Mouse (Mus musculus) adipocyte (in vitro differentiated cells): ENCODE results near the gene Pdpk1.
"Not testable (repeated sequence)": the region's sequence is repeated elsewhere in the genome, so short reads cannot be mapped to it uniquely, and the experiment has no call there.

Source experiments
- DNase-seq: peaks from one replicate; pipeline ENCODE4 v3.0.0-alpha.2; 2016; ENCODE audit warnings: low spot score

Pdpk1 gene

DNA sequence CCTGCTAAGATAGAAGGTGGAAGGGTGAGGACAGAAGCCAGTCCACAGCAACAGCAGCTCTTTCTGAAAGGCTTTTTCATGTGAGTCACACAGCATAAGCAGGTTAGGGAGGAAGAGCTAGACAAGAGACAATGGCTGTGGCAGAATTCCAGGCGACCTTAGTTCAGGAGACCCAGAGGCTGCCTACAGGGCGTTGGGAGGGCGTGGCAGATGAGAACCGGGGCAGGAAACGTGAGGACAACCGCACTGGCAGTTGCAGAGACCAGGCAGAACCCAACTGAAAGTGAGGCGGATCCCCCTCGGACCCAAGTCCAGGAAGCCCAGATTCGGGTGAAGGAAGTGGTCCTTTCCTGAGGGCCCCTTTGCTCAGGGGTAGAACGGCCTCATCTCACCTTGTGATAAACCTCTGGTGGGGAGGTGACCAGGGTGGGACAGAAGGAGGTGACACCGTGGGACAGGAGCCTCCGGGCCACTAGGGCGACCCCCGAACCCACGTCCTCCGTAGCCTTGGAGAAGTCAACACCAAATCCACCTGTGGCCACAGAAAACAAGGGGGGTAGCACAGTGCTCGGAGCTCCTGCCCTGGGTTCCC is 12.0 kb upstream of the Pdpk1 start:
- peak; percentile 55 for DNase-seq

DNA sequence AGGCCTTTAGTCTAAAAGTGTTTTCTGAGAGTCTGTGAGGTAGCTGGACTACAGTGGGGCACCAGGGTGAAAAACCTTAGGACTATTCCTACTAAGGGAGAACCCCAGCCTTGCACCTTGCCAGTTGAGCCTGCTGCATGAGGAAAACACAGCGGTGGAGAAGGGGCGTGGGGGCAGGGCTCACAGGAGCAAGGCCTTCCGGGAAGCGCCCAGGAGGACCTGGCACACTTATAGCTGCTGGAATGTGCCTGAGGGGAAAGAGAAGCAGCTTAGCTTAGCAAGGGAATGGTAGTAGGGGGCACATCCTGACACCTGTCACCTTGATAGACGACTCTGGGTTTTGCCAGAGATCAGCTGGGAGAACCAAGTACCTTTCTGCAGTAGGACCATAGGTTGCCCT is 10.7 kb upstream of the Pdpk1 start:
- DNase-seq: no peak

- DNase-seq: no peak
Measured at GRCm38 (mm10) chr17:24157526-24157925, 6.8 kb upstream of the Pdpk1 start.

DNA sequence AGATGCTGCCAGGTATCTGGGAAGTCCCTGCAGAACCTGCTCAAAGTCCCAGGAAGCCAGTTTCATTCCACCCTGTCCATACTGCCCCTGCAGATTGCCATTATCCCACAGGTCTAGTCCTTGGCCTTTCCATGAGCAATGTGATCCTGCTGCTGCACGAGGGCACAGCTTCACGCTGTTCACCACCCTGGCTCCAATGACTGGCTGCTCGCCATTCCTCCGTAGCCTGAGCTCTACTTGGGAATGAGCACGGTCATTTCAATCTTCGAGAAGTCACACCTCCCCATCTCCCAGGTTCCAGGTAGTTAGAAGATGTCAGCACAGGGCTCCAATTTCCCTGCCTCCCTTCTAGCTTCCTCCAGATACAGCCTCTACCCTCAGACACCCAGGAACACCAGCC is 6.4 kb upstream of the Pdpk1 start:
- DNase-seq: no peak

DNA sequence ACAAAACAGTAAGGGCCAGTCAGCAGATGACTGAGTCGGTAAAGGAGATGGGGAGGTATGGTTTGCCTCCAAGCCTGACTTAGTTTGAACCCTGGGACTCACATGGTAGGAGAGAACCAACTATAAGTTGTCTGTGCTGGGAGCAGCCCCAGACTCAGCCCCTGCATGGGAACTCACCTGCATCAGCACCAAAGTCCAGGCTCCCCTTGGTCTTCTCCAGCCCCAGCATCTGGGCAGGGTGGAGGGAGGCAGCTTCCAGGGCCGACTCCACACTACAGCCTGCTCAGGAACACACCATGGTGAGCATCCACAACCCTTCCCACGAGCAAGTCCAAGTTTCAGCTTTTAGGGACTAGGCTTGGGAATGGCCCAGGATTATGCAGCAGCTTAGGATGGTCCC is 5.7 kb upstream of the Pdpk1 start:
- no peak for DNase-seq

- no peak for DNase-seq
Measured at GRCm38 (mm10) chr17:24155742-24156141, 5.0 kb upstream of the Pdpk1 start.

DNA sequence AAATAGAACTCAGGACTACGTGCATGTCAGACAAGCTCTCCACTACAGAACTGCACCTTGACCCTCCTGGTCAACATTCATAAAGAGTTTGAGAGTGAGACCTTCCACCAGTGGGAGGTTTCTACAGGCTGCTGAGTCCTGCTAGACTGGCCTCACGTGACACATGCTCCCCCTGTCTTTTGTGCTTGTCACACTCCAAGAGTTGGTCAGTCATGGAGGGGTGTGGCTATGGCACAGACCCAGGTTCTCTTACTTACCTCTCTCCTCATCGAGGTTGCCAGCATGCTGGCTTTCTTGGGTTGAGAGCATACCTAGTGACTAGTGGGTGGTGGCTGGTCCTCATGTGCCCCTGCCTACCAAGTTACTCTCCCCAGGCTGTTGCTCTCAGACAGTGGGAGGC is 3.7 kb upstream of the Pdpk1 start:
- no peak for DNase-seq

DNA sequence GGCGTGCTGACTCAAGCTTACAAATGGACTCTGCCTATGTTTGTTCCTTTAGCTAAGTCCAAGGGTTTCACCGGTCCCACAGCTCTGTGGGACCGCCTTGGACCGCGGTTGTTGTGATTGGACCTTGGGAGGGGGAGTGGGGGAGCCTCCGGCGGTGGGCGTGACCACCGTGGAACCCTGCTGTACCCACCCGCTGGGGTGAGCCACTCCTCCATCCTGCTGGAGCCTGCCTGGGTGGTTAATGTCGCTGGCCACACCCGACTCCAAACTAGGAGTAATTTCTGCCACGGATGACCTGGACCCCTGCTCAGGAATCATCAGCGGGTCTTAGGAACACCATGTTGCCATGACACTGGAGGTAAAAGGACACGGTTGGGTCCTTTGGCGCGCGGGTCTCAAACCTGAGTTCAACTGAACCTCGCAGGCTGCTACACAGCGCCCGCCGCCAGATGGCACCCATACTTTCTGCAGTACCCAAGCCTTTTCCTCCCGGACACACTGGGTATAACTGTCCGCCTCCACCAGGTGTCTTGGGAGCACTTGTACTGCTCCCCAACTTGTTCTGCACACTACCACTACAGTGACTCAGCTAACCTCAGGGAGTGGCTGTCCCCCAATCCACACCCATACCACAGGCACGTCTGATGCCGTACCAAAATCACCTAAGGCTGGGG is 1.3 kb upstream of the Pdpk1 start:
- DNase-seq: peak; percentile 84

- DNase-seq: no peak
Measured at GRCm38 (mm10) chr17:24151382-24151781, 658 bp upstream of the Pdpk1 start.

- DNase-seq: no peak
Measured at GRCm38 (mm10) chr17:24149421-24149820, 1.3 kb downstream of the Pdpk1 start.

DNA sequence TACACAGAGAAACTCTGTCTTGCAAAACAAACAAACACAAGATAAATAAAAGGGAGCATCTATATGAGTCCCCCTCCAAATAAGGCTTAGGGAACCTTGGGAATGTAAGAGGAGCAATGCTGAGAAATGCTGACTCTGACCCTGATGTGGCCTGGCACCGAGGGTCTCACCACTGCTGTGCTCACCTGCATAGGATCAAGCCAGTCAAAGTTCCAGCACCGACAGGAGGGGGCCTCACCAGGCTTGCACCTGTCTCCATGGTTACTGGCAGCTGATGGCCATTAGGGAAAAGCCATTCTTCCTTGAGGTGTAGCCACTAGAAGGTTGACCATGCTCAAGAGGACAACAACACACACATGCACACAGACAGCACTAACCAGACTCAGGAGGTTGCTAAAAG is 7.8 kb downstream of the Pdpk1 start:
- no peak for DNase-seq

GRCm38 (mm10) chr17:24141425-24141920 is 9.3 kb downstream of the Pdpk1 start:
- DNase-seq: peak; percentile 98

GRCm38 (mm10) chr17:24140845-24141424 is 9.8 kb downstream of the Pdpk1 start:
- DNase-seq: peak; percentile 55

DNA sequence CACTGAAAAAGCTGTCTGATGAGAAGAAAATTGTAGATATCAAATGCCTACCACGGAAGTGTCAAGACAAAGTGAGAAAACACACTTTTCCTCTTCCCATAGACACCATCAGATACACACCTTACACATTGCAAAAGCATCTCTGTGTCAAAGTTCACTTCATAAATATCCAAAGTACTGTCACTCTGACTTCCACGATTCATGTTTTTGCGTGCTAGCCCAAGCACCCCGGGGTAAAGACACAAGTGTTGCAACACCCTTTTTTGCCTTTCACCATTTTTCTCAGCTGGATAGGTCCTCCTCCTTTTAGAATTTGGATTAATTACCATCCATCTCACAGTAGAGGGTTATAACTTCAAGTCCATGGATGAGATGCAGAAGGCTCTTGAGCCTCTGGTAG is 10.8 kb downstream of the Pdpk1 start:
- DNase-seq: peak; percentile 54

DNA sequence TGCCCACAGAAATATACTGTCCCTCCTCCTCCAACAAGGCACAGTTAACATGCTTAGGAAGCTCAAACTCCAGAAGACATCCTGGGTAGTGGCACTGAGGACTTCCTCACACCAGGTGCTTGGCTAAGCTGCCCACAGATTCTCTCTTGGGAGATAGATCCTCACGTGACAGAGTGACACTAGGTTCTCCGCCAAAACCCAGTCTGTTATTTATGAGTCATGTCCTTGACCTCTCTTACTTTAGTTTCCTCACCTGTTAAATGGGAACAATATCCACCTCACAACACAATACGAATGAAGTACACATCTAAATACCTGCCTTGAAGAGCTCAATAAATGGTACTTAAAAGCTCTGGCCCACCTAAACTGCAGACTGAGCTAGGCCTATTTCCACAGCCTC is 11.5 kb downstream of the Pdpk1 start:
- no peak for DNase-seq

DNA sequence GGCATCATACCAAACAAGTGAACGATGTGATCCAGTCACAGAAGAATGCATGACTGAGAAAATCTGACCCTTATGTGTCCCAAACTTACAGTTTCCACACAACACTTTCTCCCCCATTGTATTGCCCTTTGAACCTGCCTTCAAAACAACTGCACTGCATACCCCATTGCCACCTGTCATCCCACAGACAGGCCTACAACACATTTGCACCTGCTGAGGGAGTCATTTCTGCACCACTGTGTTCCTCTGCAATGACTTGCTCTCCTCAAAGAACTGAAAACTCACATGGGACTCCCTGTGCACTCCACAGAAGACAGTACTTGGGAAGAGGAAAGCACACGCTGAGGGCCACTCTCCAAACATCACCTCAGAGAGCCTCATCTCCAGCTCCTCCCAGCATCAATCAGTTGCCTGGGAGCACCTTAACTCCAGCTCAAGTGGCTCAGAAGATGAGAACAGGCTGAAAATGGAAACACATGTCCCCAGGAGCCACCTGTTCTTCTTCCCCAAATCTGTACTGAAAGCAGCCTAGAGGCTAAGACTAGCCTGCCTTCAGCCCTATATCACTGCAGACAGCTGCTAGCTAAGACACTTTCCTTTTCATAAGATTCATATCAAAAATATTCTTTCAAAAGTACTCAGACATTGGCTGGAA is 13.4 kb downstream of the Pdpk1 start:
- no peak for DNase-seq

- DNase-seq: no peak
Measured at GRCm38 (mm10) chr17:24134062-24134461, 16.7 kb downstream of the Pdpk1 start.

- DNase-seq: not testable (repeated sequence)
Measured at GRCm38 (mm10) chr17:24132919-24133318, 17.8 kb downstream of the Pdpk1 start.

GRCm38 (mm10) chr17:24131570-24131969 is 19.2 kb downstream of the Pdpk1 start:
- no peak for DNase-seq

DNA sequence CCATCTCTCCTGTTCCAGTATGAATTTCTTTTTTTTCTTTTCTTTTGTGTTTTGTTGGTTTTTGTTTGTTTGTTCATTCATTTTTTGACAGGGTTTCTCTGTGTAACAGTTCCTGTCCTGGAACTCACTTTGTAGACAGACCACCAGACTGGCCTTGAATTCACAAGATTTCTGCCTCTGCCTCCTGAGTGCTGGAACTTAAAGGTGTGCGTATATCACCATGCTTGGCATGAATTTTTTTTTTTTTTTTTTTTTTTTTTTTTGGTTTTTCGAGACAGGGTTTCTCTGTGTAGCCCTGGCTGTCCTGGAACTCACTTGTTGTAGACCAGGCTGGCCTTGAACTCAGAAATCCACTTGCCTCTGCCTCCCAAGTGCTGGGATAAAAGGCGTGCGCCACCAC is 21.5 kb downstream of the Pdpk1 start:
- DNase-seq: not testable (repeated sequence)

- no peak for DNase-seq
Measured at GRCm38 (mm10) chr17:24127592-24127991, 23.1 kb downstream of the Pdpk1 start.

DNA sequence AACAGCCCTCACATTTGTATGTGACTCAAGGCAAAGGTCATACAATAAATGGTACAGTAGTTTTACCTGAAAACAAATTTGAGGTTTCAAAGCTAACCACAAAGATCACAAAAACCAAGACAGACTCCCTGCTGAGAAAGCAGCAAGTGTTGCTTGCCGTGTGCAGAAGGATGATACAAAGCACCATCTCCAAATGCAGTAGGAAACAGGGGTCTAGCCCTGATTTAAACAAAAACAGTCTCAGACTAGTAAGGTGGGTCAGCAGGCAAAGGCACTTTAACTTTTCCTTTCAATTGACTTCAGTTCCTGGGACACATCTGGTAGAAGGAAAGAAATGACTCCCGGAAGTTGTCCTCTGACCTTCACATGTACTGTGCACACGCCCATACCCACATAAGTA is 23.9 kb downstream of the Pdpk1 start:
- no peak for DNase-seq

- DNase-seq: no peak
Measured at GRCm38 (mm10) chr17:24119446-24119845, 31.3 kb downstream of the Pdpk1 start.
